Mouse (Mus musculus) heart, postnatal 0 days (tissue): Measurements from ENCODE around the gene Olfr527.

Experiments
- CTCF ChIP-seq: IDR thresholded peaks from 2 replicates; pipeline ENCODE4 v1.5.1; 2016; ENCODE audit warnings: antibody characterized with exemption, control low read depth, low read depth
- EP300 ChIP-seq: IDR thresholded peaks from 2 replicates; pipeline ENCODE4 v1.6.1; 2016; ENCODE audit warnings: antibody characterized with exemption, low read depth

- TF ChIP-seq CTCF = no peak
- TF ChIP-seq EP300 = no peak
These were observed 40.5 kb downstream of the Olfr527 start for GRCm38 (mm10) chr7:140374300-140374699.
